Mouse (Mus musculus): Measurements from ENCODE around the gene 4930402F06Rik. TPM values are rescaled to one million over a fixed set of nuclear protein-coding genes. Genes with fewer than 3 reads are reported as not detected.

The 4930402F06Rik gene
- polyA plus RNA-seq (2012; rRNA removed): not detected in 2 replicates

- DNase-seq (ENCODE audit: low read depth, low spot score): no peak
- WGBS: 48% methylated on average over 5 of the region's 5 CpGs
Observed at GRCm38 (mm10) chr2:35397096-35397495, at the start of gene 4930402F06Rik. 4930402F06Rik (minus strand) TSS chr2:35397175.

- WGBS: 78% methylated on average over 5 of the region's 5 CpGs
- no peak for DNase-seq (ENCODE audit: low read depth, low spot score)
Observed at GRCm38 (mm10) chr2:35446300-35446699, 49.3 kb upstream of the 4930402F06Rik start.

- DNase-seq (ENCODE audit: low read depth, low spot score): no peak
- 58% methylated on average over 7 of the region's 7 CpGs for WGBS
Observed at GRCm38 (mm10) chr2:35445610-35446009, 48.6 kb upstream of the 4930402F06Rik start.

GRCm38 (mm10) chr2:35444764-35445262, 47.8 kb upstream of the 4930402F06Rik start:
- 39% methylated on average over 6 of the region's 6 CpGs for WGBS
- DNase-seq (ENCODE audit: low read depth, low spot score): no peak

- 47% methylated on average over 16 of the region's 16 CpGs for WGBS
- no peak for DNase-seq (ENCODE audit: low read depth, low spot score)
Observed at GRCm38 (mm10) chr2:35443981-35444763, 47.2 kb upstream of the 4930402F06Rik start.

- 38% methylated on average over 5 of the region's 5 CpGs for WGBS
Observed at GRCm38 (mm10) chr2:35443325-35443724, 46.4 kb upstream of the 4930402F06Rik start.

GRCm38 (mm10) chr2:35442079-35442478, 45.1 kb upstream of the 4930402F06Rik start:
- no peak for DNase-seq (ENCODE audit: low read depth, low spot score)
- 59% methylated on average over 6 of the region's 6 CpGs for WGBS

More at GRCm38 (mm10) chr2:35443325-35443724, 46.4 kb upstream of the 4930402F06Rik start:
- DNase-seq (ENCODE audit: low read depth, low spot score): no peak

GRCm38 (mm10) chr2:35441419-35441818, 44.4 kb upstream of the 4930402F06Rik start:
- DNase-seq (ENCODE audit: low read depth, low spot score): no peak
- WGBS: 71% methylated on average over 6 of the region's 6 CpGs

GRCm38 (mm10) chr2:35440480-35440879, 43.5 kb upstream of the 4930402F06Rik start:
- 87% methylated on average over 3 of the region's 3 CpGs for WGBS
- no peak for DNase-seq (ENCODE audit: low read depth, low spot score)

- 86% methylated on average over 2 of the region's 2 CpGs for WGBS
Observed at GRCm38 (mm10) chr2:35437796-35438195, 40.8 kb upstream of the 4930402F06Rik start.

GRCm38 (mm10) chr2:35434576-35435123, 37.7 kb upstream of the 4930402F06Rik start:
- no peak for DNase-seq (ENCODE audit: low read depth, low spot score)
- WGBS: 69% methylated on average over 6 of the region's 6 CpGs

More at GRCm38 (mm10) chr2:35437796-35438195, 40.8 kb upstream of the 4930402F06Rik start:
- no peak for DNase-seq (ENCODE audit: low read depth, low spot score)

- DNase-seq (ENCODE audit: low read depth, low spot score): no peak
- WGBS: 67% methylated on average over 4 of the region's 4 CpGs
Observed at GRCm38 (mm10) chr2:35433428-35433827, 36.5 kb upstream of the 4930402F06Rik start.

GRCm38 (mm10) chr2:35432472-35432871, 35.5 kb upstream of the 4930402F06Rik start:
- DNase-seq (ENCODE audit: low read depth, low spot score): no peak

GRCm38 (mm10) chr2:35432011-35432410, 35.0 kb upstream of the 4930402F06Rik start:
- DNase-seq (ENCODE audit: low read depth, low spot score): no peak
- WGBS: 19% methylated on average over 7 of the region's 7 CpGs

More at GRCm38 (mm10) chr2:35432472-35432871, 35.5 kb upstream of the 4930402F06Rik start:
- WGBS: 26% methylated on average over 7 of the region's 7 CpGs

GRCm38 (mm10) chr2:35430806-35431205, 33.8 kb upstream of the 4930402F06Rik start:
- DNase-seq (ENCODE audit: low read depth, low spot score): no peak
- WGBS: 89% methylated on average over 8 of the region's 8 CpGs

- DNase-seq (ENCODE audit: low read depth, low spot score): no peak
- 83% methylated on average over 4 of the region's 4 CpGs for WGBS
Observed at GRCm38 (mm10) chr2:35428615-35429300, 31.8 kb upstream of the 4930402F06Rik start.

- 37% methylated on average over 2 of the region's 2 CpGs for WGBS
- DNase-seq (ENCODE audit: low read depth, low spot score): no peak
Observed at GRCm38 (mm10) chr2:35427559-35427958, 30.6 kb upstream of the 4930402F06Rik start.

- 100% methylated on average over 1 of the region's 1 CpGs for WGBS
- DNase-seq (ENCODE audit: low read depth, low spot score): no peak
Observed at GRCm38 (mm10) chr2:35423711-35424339, 26.9 kb upstream of the 4930402F06Rik start.

GRCm38 (mm10) chr2:35422384-35422783, 25.4 kb upstream of the 4930402F06Rik start:
- no peak for DNase-seq (ENCODE audit: low read depth, low spot score)
- 88% methylated on average over 3 of the region's 3 CpGs for WGBS

- DNase-seq (ENCODE audit: low read depth, low spot score): no peak
- WGBS: 66% methylated on average over 1 of the region's 1 CpGs
Observed at GRCm38 (mm10) chr2:35420681-35421080, 23.7 kb upstream of the 4930402F06Rik start.

Measured in large intestine, adult 2 months (tissue).